Mouse (Mus musculus) cerebellum, postnatal 14 days (tissue): ENCODE data around the gene Ap5z1.

Experiments
- DNase-seq, 2 experiments: peaks; one replicate each; pipeline ENCODE4 v3.0.0; 2021; ENCODE audit warnings: mixed read lengths in 2 of 2

Ap5z1 gene

GRCm38 (mm10) chr5:142463461-142464454, at the start of gene Ap5z1:
Gene Ap5z1 (plus strand): TSS chr5:142463944.
- peak; percentile 95 to 96 for DNase-seq

- no peak for DNase-seq
These were observed 48.3 kb upstream of the Ap5z1 start for GRCm38 (mm10) chr5:142415401-142415800.

GRCm38 (mm10) chr5:142416070-142416775, 47.5 kb upstream of the Ap5z1 start:
- no peak for DNase-seq

GRCm38 (mm10) chr5:142417104-142417503, 46.6 kb upstream of the Ap5z1 start:
- no peak for DNase-seq

GRCm38 (mm10) chr5:142417876-142418275, 45.9 kb upstream of the Ap5z1 start:
- DNase-seq = no peak

- DNase-seq = no peak
These were observed 45.3 kb upstream of the Ap5z1 start for GRCm38 (mm10) chr5:142418419-142418818.

GRCm38 (mm10) chr5:142420317-142420716, 43.4 kb upstream of the Ap5z1 start:
- no peak for DNase-seq

GRCm38 (mm10) chr5:142420920-142421319, 42.8 kb upstream of the Ap5z1 start:
- DNase-seq = peak in 1 of 2 experiments; percentile 35

GRCm38 (mm10) chr5:142421886-142422285, 41.9 kb upstream of the Ap5z1 start:
- no peak for DNase-seq

GRCm38 (mm10) chr5:142423141-142423540, 40.6 kb upstream of the Ap5z1 start:
- DNase-seq = peak; percentile 45 to 54

GRCm38 (mm10) chr5:142423701-142424100, 40.0 kb upstream of the Ap5z1 start:
- no peak for DNase-seq

- peak; percentile 53 to 61 for DNase-seq
These were observed 39.0 kb upstream of the Ap5z1 start for GRCm38 (mm10) chr5:142424627-142425349.

GRCm38 (mm10) chr5:142426476-142426875, 37.3 kb upstream of the Ap5z1 start:
- no peak for DNase-seq

GRCm38 (mm10) chr5:142427876-142428275, 35.9 kb upstream of the Ap5z1 start:
- no peak for DNase-seq

- no peak for DNase-seq
These were observed 35.1 kb upstream of the Ap5z1 start for GRCm38 (mm10) chr5:142428691-142429090.

- no peak for DNase-seq
These were observed 32.7 kb upstream of the Ap5z1 start for GRCm38 (mm10) chr5:142431029-142431428.

GRCm38 (mm10) chr5:142431811-142432434, 31.8 kb upstream of the Ap5z1 start:
- no peak for DNase-seq

GRCm38 (mm10) chr5:142432695-142433094, 31.0 kb upstream of the Ap5z1 start:
- no peak for DNase-seq

GRCm38 (mm10) chr5:142434052-142434451, 29.7 kb upstream of the Ap5z1 start:
- DNase-seq = peak in 1 of 2 experiments; percentile 29

- no peak for DNase-seq
These were observed 28.0 kb upstream of the Ap5z1 start for GRCm38 (mm10) chr5:142435736-142436135.

GRCm38 (mm10) chr5:142438380-142438938, 25.3 kb upstream of the Ap5z1 start:
- DNase-seq = no peak

- no peak for DNase-seq
These were observed 23.8 kb upstream of the Ap5z1 start for GRCm38 (mm10) chr5:142439911-142440432.
